Mouse (Mus musculus): ENCODE measurements at regions not wholly inside any gene's neighbourhood (a gene's known extent, or its start where the extent isn't known, plus 50 kb on each side); places are given as distances from the start of the nearest gene placed in this dataset.

DNA sequence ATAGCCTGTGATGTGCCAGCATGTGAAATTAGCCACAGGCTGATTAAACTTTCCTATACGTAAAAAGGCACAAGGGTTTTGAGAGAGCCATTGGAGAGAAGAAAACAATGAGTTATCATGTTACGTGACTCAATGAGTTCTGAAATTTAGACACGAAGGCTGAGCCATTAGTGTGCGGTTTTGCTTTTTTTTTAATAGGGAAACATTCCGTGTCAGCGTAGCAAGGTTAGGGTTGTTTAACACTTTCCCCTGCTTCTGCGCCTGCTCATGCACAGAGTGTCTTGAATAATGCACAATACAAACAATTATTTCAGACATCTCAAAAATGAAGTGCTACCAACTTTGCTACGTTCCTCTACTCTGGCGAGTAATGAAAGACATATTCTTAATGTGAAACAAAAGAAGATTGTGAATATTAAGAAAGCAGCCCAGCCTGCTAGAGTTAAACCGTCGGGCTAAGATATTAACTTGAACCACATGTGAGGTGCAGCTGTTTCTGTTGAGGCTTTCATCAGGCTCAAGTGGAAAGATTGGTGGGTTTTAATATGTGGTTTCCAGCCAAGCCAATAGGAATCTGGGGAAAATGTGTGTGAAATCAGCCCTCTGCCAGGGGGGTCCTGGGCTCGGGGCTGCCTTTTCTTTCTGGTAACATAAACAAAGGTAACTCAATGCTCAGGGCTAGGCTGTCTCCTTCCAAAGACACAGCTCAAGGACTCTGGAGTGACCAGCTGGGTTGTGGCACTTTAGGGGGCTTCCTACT lies 287.2 kb downstream of the Slc4a3 start:
- DNase-seq (ENCODE audit: low spot score): no peak

- no peak for DNase-seq (ENCODE audit: low spot score)
These were observed 288.3 kb downstream of the Slc4a3 start for GRCm38 (mm10) chr1:75834361-75834760.

GRCm38 (mm10) chr1:75839551-75840223 lies 293.6 kb downstream of the Slc4a3 start:
- DNase-seq (ENCODE audit: low spot score): no peak

DNA sequence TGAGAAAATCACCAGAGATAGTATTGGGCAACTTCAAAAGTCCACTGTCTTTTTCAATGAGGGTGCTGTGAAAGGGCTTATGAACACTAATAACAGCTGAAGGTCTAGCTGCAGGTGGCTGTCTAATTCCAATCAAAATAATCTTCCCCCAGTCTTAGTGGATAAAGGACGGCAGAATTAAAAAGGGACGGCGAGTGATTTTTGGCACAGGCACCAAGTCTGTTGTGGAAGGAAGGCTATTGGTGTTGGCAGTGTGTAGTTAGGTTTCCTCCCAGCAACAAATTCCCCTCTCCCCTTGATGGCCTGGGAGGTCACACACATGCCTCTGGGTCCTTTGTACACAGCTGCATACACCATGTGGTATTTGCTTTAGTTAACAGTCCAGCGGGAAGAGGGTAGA lies 296.3 kb downstream of the Slc4a3 start:
- DNase-seq (ENCODE audit: low spot score): no peak

DNA sequence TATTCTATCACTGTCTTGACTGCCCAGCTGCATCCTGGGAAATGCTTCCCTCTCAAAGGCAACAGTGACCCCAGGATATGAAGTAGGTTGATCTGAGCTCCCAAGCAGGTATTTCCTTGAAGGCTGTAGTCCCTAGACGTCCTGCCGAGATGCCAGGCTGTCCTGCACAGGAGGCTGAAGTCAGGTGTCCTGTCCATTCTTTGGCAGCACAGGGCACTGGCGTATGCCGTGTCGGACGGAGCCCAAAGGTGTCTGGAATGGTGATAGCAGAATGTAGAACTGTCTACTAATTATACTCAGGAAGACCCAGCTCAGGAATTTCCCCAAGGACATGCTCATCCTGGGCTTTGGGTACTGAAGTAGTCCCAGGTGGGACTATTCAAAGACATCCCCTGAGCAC lies 297.3 kb downstream of the Slc4a3 start:
- no peak for DNase-seq (ENCODE audit: low spot score)

DNA sequence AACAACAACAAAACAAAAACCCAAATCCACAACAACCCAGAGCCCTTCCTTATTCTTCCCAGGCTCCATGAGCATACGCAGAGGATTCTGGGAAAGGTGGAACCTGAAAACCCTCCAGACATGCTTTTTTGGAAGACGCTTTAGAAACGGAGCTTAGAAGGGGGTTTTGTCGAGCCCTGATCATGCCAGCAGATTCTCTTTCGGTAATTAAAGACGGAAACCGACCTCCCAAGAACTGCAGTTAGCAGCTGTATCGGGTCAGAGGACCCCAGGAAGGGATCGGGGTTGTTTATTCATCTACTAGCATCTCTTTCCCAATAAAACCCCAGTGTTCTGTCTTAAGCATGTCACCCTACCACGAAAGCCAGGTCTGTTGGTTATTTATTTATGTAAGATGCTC lies 298.1 kb downstream of the Slc4a3 start:
- DNase-seq (ENCODE audit: low spot score): no peak

DNA sequence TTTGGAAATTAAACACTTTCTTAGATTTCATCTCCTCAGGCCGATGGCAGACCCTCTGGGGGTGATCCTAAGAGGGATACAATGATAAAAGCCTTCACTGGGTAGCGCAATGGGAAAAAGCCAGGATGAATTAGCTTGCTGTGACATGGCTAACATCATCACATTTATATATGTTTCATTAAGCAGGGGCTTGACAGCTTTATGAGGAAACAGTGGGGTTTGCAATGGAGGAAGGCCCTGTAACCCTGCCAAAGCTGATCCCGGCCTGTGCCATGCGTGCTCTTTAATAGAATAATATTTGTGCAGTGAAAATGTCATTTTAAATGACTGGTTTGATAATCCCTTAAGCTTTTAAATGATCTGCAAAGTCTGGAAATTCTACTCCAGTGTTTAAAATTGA lies 298.5 kb downstream of the Slc4a3 start:
- peak; percentile 3 for DNase-seq (ENCODE audit: low spot score)

GRCm38 (mm10) chr1:75844981-75845380 lies 298.9 kb downstream of the Slc4a3 start:
- no peak for DNase-seq (ENCODE audit: low spot score)

DNA sequence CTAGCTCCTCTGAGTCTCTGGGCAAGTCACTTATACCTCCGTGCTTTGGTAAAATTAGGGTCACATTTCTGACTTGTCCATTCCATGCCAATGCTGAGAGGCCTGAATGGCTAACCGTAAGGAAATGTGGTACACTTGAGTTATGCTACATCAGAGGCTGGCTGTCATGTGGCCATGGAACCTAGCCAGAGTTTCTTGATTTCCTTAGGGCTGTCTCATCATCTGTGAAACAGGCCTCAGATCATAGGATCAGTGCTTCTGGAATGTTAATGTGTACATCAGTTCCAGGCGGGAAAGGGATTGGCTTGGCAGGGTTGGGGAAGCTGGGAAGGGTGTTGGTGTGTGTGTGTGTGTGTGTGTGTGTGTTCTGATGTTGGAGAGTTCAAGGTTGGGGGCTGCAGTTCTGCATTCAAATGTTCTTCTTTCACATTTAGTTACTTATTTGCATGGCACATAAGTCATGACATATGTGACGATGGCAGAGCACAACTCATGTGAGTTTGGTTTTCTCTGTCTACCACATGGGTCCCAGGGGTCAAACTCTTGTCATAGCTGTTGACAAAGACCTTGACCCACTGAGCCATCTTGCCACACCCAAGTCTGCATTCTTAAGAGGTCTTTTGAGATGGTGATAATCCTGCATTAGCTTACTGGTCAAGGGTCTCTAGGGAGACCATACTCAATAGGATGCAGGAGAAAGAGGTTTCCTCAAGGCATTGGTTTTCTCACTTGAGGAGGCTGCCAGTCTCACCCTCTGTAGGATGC lies 299.9 kb downstream of the Slc4a3 start:
- no peak for DNase-seq (ENCODE audit: low spot score)

- DNase-seq (ENCODE audit: low spot score): no peak
These were observed 301.6 kb downstream of the Slc4a3 start for GRCm38 (mm10) chr1:75847681-75848080.

DNA sequence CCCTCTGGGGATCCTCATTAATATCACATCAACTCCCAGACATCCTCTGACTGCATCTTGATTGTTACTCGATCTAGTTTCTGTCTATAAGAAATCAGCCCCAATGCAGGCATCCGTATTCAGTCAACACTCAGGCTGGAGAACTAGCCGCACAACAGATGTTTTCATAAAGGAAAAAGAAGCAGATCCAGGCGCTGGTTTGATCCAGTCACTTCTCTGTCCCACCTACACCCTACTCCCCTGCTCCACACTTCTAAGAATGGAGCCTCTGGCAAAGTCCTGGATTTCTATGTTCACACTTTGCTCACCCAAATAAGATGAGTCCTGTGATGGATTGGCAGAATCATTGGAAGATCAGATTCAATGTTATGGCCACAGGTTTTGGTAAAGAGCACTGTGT lies 302.4 kb downstream of the Slc4a3 start:
- DNase-seq (ENCODE audit: low spot score): no peak

GRCm38 (mm10) chr1:75850131-75850530 lies 304.1 kb downstream of the Slc4a3 start:
- DNase-seq (ENCODE audit: low spot score): no peak

DNA sequence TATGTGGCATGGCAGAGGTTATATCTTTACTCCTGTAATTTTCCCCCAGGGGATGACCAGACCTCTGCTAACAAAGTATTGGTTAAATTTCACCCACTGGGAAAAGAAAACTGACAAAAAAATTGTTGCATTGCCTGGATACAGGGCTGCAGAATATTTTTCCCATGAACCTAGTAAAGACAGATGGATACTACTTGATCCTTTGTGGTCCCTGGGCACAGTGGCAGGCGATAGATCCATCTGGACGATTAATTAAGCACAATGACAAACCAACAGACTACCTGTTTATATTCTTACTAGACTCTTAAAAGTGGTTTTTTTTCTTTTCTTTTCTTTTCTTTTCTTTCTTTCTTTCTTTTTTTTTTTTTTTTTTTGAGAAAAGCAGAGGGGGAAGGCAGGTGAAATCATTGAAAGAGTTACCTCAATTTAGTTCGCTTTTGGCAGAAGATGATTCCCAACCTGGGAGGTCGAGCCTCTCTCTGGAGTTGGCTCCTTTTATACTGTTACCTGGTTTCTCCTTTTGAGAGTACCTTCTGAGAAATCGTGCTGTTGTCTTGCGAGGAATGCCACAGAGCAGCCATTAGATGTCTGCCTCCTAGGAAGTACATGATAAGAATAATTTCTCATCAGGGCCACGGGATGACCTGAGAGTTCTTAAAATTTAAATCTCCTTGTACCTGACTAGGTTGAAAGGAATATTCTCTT lies 312.6 kb downstream of the Slc4a3 start:
- no peak for DNase-seq (ENCODE audit: low spot score)

DNA sequence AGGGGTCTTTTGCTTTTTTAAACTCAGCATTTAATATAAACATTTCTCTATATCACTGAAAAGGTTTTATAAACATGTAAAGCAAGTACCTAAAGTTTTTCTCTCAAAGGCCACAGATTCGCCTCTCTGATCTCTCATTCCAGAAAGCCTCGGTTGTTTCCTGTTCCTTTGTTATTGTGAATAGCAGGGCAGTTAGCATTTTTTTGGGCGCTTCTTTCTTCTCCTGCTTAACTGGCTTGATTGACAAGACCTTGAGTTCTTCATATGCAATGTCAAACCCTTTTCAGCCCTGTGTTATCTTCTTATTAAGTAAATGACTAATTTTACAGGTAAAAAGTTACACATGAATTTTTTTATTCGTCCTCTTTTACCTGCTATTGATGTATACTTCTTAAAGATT lies 316.7 kb downstream of the Slc4a3 start:
- DNase-seq (ENCODE audit: low spot score): no peak

GRCm38 (mm10) chr1:75866556-75866955 lies 320.5 kb downstream of the Slc4a3 start:
- DNase-seq (ENCODE audit: low spot score): no peak

DNA sequence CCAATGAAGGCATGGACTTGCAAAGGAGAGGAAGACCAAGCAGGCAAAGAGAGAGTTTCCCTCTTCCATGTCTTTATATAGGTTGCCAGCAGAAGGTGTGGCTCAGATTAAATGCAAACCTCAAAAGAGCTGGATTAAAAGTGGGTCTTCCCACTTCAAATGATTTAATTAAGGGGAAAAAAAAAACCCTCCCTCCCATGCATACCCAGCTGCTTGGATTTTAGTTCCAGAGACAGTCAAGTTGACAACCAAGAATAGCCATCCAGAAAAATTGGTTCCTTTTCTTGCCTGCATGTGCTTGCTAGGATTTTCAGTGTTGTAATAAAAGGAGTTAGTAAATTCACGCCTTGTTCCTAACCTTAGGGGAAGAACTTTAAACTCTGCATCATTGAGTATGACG lies 323.3 kb downstream of the Slc4a3 start:
- no peak for DNase-seq (ENCODE audit: low spot score)

DNA sequence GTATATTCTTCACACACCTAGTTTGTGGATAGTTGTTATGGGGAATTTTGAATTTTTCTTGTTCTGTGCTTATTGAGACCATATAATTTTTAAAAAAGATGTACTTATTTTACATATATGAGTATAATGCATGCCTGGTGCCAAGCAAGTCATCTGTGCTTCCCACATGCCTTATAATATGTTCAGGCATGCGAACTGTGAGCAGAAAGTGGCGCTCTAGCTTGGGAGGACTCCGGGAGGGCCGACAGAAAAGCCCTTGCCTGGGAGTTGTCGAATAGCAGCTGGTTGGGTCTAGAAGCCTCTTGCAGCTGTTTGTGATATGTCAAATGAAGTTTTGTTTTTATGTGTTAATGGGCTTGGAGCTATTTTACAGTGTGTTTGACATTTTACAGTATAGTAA lies 323.8 kb downstream of the Slc4a3 start:
- no peak for DNase-seq (ENCODE audit: low spot score)

- DNase-seq (ENCODE audit: low spot score): no peak
These were observed 327.8 kb downstream of the Slc4a3 start for GRCm38 (mm10) chr1:75873911-75874310.

GRCm38 (mm10) chr1:75877209-75877608 lies 331.1 kb downstream of the Slc4a3 start:
- DNase-seq (ENCODE audit: low spot score): no peak

DNA sequence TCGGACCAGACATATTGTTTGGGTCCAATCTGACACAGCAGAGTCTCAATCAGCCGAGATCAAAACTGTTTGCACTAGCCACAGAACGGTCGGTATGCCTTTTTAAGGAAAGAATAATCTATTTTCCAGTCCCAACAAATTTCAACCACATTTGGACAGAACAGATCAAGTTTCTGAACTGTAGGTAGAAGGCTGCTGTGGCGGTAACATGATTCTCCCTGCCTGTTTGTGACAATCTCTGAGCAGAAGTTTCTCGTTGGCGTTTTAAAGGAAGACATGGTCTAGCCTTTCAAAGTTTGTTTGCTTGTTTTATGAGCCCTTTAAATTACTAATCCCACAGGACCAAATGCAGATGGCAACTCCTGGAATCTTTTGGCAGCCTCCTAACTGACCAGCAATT lies 339.6 kb downstream of the Slc4a3 start:
- no peak for DNase-seq (ENCODE audit: low spot score)

- no peak for DNase-seq (ENCODE audit: low spot score)
These were observed 342.6 kb downstream of the Slc4a3 start for GRCm38 (mm10) chr1:75888499-75889208.

Data from yolk sac, embryonic 10.5 days (tissue).